Mouse (Mus musculus) Patski (cell line): ENCODE results near the gene Kctd3. TPM values are rescaled to one million over a fixed set of nuclear protein-coding genes. Genes with fewer than 3 reads are reported as not detected.

Source experiments
- ATAC-seq: fragments of 100-300 bp; one replicate; pipeline ENCODE4 v1.8.0; 2021
- CTCF ChIA-PET: fragments of 350-600 bp; sonication (Branson Sonifier 250); formaldehyde crosslinking; loops from one replicate; lab custom pipeline; 2022; ENCODE audit warnings: inconsistent platforms; lab: Charles Lee
- POLR2A ChIA-PET: fragments of 350-600 bp; sonication (Branson Sonifier 250); formaldehyde crosslinking; loops from one replicate; lab custom pipeline; 2022; ENCODE audit warnings: antibody characterized with exemption, inconsistent platforms; lab: Charles Lee
- DNase-seq: peaks from one replicate; pipeline ENCODE4 v3.0.0-alpha.2; 2011; ENCODE audit warnings: low read depth, low spot score
- H3K27me3 ChIP-seq: fragments of 371-371 bp; one replicate; pipeline ENCODE4 v1.5.1; 2021
- CTCF ChIP-seq: fragments of 100-300 bp; IDR thresholded peaks from one replicate; pipeline ENCODE4 v1.5.1; 2021
- in situ Hi-C: fragments of 300-500 bp; cut with MboI; formaldehyde crosslinking; loops from 3 replicates; pipeline ENCODE4 v1.11.1; 2018; ENCODE audit warnings: low pct_unique_long_range_greater_than_20kb, mixed read lengths
- polyA plus RNA-seq: library from polyadenylated mRNA; unstranded; gene quantifications from one replicate; pipeline ENCODE4 v1.2.3, GENCODE M21; 2021

Gene Kctd3
- polyA plus RNA-seq, 1 experiment from 2014 or later, result 34.8 TPM

DNA sequence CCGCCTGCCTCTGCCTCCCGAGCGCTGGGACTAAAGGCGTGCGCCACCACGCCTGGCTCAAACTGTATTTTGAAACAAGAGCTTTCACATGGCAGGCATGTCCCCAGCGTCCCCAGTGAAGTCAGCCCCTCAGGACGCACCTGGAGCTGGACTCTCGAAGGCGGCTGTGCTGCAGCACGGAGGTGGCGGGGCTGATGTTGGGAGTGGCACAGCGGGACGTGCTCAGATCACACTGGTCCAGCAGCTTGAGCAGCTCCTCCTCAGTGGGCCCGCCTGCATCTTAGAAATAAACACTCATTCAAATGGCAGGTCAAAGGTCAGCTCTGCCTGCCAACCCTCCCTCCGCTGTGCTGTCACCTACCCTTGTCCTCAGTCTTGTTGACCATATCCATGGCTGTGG lies 33.7 kb downstream of the Kctd3 start:
- in situ Hi-C loops, result no loop called here
- ATAC-seq (no peak), DNase-seq (no peak)
- no peak for TF ChIP-seq CTCF
- ChIA-PET CTCF (no interaction called here), POLR2A (no interaction called here)
- no peaks in the 10 kb centered on the region for H3K27me3 ChIP-seq

- CTCF ChIA-PET, result interaction anchor here (0.9 kb wide), 1 partner anchor 8 kb away, joined by 3 read pairs; no protein-coding TSS in a partner anchor
- no peak for ATAC-seq
- TF ChIP-seq CTCF, result no peak
- no peaks in the 10 kb centered on the region for H3K27me3 ChIP-seq
- POLR2A ChIA-PET, result interaction anchor here (0.5 kb wide), 1 partner anchor 10 kb away, joined by 4 read pairs; no protein-coding TSS in a partner anchor
- DNase-seq, result no peak
- in situ Hi-C loops, result no loop called here
These were observed 34.6 kb downstream of the Kctd3 start for GRCm38 (mm10) chr1:188973078-188973477.

- DNase-seq (no peak), ATAC-seq (no peak)
- in situ Hi-C loops, result no loop called here
- POLR2A ChIA-PET, result interaction anchor here (0.6 to 0.7 kb wide), 3 partner anchors 198 to 508 kb away, joined by 3 to 5 read pairs (median 3); no protein-coding TSS in a partner anchor
- CTCF ChIA-PET, result interaction anchor here (0.7 kb wide), 1 partner anchor 687 kb away, joined by 3 read pairs; no protein-coding TSS in a partner anchor
- peaks cover 17% of the 10 kb centered on the region for H3K27me3 ChIP-seq
- no peak for TF ChIP-seq CTCF
These were observed 55.1 kb downstream of the Kctd3 start for GRCm38 (mm10) chr1:188952501-188952900.

GRCm38 (mm10) chr1:188951091-188951490 lies 56.5 kb downstream of the Kctd3 start:
- in situ Hi-C loops, result no loop called here
- DNase-seq (no peak), ATAC-seq (no peak)
- no peak for TF ChIP-seq CTCF
- ChIA-PET CTCF (no interaction called here), POLR2A (no interaction called here)
- peaks cover 15% of the 10 kb centered on the region for H3K27me3 ChIP-seq

DNA sequence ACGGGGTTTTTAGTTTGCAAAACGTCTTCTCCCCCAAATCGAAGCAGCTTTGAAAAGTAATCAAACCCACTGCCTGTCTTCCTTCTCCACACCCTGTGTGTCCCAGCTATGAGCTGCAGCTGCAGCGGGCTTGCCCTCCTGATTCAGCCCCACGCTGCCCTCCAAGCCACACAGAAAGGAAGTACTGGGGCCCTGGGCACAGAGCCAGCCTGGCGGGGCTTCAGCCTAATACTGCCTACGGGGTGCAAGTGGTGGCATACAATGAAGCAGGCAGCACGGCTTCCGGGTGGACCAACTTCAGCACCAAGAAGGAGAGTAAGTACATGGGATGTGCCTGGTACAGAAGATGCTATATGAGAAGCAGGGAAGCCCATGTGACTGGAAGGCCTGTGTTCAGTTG lies 59.4 kb downstream of the Kctd3 start:
- POLR2A ChIA-PET, result no interaction called here
- ATAC-seq, result no peak
- TF ChIP-seq CTCF, result no peak
- peaks cover 17% of the 10 kb centered on the region for H3K27me3 ChIP-seq
- CTCF ChIA-PET, result no interaction called here
- in situ Hi-C loops, result no loop called here
- DNase-seq, result no peak

GRCm38 (mm10) chr1:188947794-188948193 lies 59.8 kb downstream of the Kctd3 start:
- peak; percentile 48 for TF ChIP-seq CTCF
- peaks cover 17% of the 10 kb centered on the region for H3K27me3 ChIP-seq
- no peak for DNase-seq
- in situ Hi-C loops, result no loop called here
- ChIA-PET CTCF (no interaction called here), POLR2A (no interaction called here)
- no peak for ATAC-seq

DNA sequence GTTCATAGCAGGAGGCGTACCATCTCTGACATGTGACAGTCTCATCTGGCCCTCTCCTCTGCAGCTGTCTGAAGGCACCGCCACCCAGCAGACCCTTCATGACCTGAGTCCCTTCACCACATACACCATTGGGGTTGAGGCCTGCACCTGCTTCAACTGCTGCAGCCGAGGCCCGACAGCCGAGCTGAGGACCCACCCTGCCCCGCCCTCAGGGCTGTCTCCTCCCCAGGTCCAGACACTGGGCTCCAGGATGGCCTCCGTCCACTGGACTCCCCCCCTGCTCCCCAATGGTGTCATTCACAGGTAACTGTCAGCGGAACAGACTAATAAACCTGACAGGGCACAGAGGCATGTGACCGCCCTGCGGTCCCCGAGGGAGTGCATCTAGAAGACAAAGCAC lies 60.8 kb downstream of the Kctd3 start:
- no peak for TF ChIP-seq CTCF

DNA sequence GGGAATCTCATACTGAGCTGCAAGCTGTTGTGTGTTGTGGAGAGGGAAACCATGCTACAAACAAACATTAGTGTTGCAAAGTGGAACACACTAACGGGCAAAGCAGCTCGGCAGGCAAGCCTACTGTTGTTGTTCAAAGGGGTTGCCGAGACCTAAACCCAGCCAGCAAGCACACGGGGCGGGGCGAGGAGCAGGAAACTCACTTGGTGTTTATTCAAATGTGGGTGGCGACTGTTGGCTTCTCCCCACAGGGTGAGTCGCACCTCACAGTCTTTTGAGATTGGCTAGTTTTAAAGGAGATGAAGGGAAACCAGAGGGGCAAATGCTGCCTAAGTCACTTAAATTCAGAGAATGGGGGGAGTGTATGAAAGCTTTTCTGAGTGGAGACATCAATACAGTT lies 62.3 kb downstream of the Kctd3 start:
- no peak for TF ChIP-seq CTCF
- no peak for DNase-seq
- no peak for ATAC-seq
- in situ Hi-C loops, result no loop called here
- H3K27me3 ChIP-seq, result peaks cover 19% of the 10 kb centered on the region
- POLR2A ChIA-PET, result no interaction called here
- CTCF ChIA-PET, result interaction anchor here (0.8 kb wide), 1 partner anchor 653 kb away, joined by 3 read pairs; no protein-coding TSS in a partner anchor

More for the DNA sequence above, 60.8 kb downstream of the Kctd3 start:
- in situ Hi-C loops, result no loop called here
- ATAC-seq, result no peak
- H3K27me3 ChIP-seq, result peaks cover 22% of the 10 kb centered on the region
- ChIA-PET POLR2A (no interaction called here), CTCF (no interaction called here)
- DNase-seq, result no peak

DNA sequence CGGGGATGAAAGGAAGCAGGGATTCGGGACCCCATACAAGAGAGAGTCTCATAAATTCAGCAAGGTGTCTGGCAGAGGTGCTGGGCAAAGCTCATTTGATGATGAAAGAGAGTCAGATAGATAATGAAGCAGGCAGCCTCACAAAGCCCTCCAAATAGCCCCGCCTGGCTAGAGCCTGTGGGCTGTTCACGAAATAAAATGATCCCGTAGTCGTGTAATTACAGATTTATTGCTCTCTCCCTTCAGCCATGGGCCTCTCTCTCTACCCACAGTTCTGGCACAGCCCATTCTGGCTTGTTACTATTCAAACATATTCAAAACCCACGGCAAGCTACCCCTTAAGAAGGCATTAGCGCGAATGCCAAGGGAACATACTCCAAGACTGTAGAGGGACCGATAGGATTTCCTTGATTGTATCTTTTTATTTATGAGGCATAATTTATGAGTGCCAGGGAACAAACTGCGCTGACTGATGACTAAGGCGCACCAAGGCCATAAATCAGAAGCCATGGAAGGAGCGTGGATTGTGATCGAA lies 70.3 kb downstream of the Kctd3 start:
- TF ChIP-seq CTCF, result no peak
- ATAC-seq, result no peak
- DNase-seq, result no peak
- ChIA-PET CTCF (no interaction called here), POLR2A (no interaction called here)
- in situ Hi-C loops, result no loop called here
- H3K27me3 ChIP-seq, result peaks cover 15% of the 10 kb centered on the region
